Mouse (Mus musculus) CH12.LX (cell line): ENCODE results near the gene Runx2. TPM values are rescaled to one million over a fixed set of nuclear protein-coding genes. Genes with fewer than 3 reads are reported as not detected.

Experiments used
- DNase-seq: peaks from one replicate; pipeline ENCODE4 v3.0.0-alpha.2; 2013; ENCODE audit errors: extremely low read depth
- H3K27ac ChIP-seq: 2 replicates; pipeline ENCODE4 v1.5.1; 2012; ENCODE audit warnings: low read depth, mild to moderate bottlenecking, control low read depth, moderate library complexity; ENCODE audit not compliant: insufficient read depth
- H3K27me3 ChIP-seq: replicated peaks from 2 replicates; pipeline ENCODE3; 2012; ENCODE audit warnings: inconsistent platforms
- H3K36me3 ChIP-seq, 2 experiments: replicated peaks in 1 of 2; 2 replicates each; pipeline versions ENCODE3 to v1.6.1; 2012; ENCODE audit warnings: inconsistent platforms in 1 of 2, low read length in 1 of 2, mild to moderate bottlenecking in 1 of 2, mixed read lengths in 1 of 2, moderate library complexity in 1 of 2; ENCODE audit not compliant: control insufficient read depth in 1 of 2, insufficient read depth in 1 of 2
- H3K4me1 ChIP-seq, 2 experiments: 2 replicates each; pipeline ENCODE4 v1.6.1; 2012; ENCODE audit warnings: inconsistent platforms in 1 of 2, moderate library complexity in 1 of 2; ENCODE audit not compliant: insufficient read depth in 2 of 2, control insufficient read depth in 1 of 2
- H3K4me2 ChIP-seq: 2 replicates; pipeline ENCODE4 v1.6.1; 2012; ENCODE audit warnings: low read depth, mild to moderate bottlenecking, control low read depth; ENCODE audit not compliant: poor library complexity, insufficient read depth, severe bottlenecking
- H3K4me3 ChIP-seq, 3 experiments: fragments of 150-350 bp in 1 of 3; sonication (generic) in 1 of 3; replicated peaks in 1 of 3; 2 replicates each; pipeline versions ENCODE3 to v1.5.1; 2011 to 2012; ENCODE audit warnings: low read depth in 2 of 3, low read length in 2 of 3, mild to moderate bottlenecking in 2 of 3, moderate library complexity in 2 of 3, control low read depth in 1 of 3, improper control_type of control experiment in 1 of 3, inconsistent platforms in 1 of 3, mixed read lengths in 1 of 3; ENCODE audit not compliant: poor library complexity in 1 of 3
- H3K79me2 ChIP-seq: replicated peaks from 2 replicates; pipeline ENCODE4 v1.6.1; 2012; ENCODE audit warnings: mild to moderate bottlenecking, moderate library complexity; ENCODE audit not compliant: control insufficient read depth, poor library complexity, insufficient read depth, severe bottlenecking; ENCODE audit errors: extremely low read depth
- H3K9ac ChIP-seq: 2 replicates; pipeline ENCODE4 v1.6.1; 2012; ENCODE audit warnings: low read depth, mild to moderate bottlenecking, control low read depth, moderate library complexity; ENCODE audit not compliant: insufficient read depth
- H3K9me3 ChIP-seq: replicated peaks from 2 replicates; pipeline ENCODE3; 2012; ENCODE audit warnings: low read length, inconsistent platforms, mixed read lengths
- BHLHE40 ChIP-seq: IDR thresholded peaks from 2 replicates; pipeline ENCODE4 v1.6.1; 2011; ENCODE audit warnings: mild to moderate bottlenecking, low read depth, low read length, improper control_type of control experiment
- CHD2 ChIP-seq: IDR thresholded peaks from 2 replicates; pipeline ENCODE4 v1.6.1; 2011; ENCODE audit warnings: low read length, improper control_type of control experiment
- E2F4 ChIP-seq: IDR thresholded peaks from 2 replicates; pipeline ENCODE4 v1.6.1; 2011; ENCODE audit warnings: low read depth, low read length, improper control_type of control experiment; ENCODE audit not compliant: insufficient replicate concordance
- EP300 ChIP-seq: IDR thresholded peaks from 2 replicates; pipeline ENCODE4 v1.6.1; 2011; ENCODE audit warnings: low read length, improper control_type of control experiment
- GABPA ChIP-seq: IDR thresholded peaks from 2 replicates; pipeline ENCODE4 v1.6.1; 2012; ENCODE audit warnings: low read depth, low read length, improper control_type of control experiment, inconsistent platforms; ENCODE audit not compliant: insufficient replicate concordance
- HCFC1 ChIP-seq: IDR thresholded peaks from 2 replicates; pipeline ENCODE4 v1.6.1; 2012; ENCODE audit warnings: low read depth, mild to moderate bottlenecking, inconsistent platforms, low read length, improper control_type of control experiment
- IRF4 ChIP-seq: IDR thresholded peaks from 2 replicates; pipeline ENCODE4 v1.6.1; 2014; ENCODE audit warnings: low read depth, mild to moderate bottlenecking, inconsistent platforms, low read length, improper control_type of control experiment
- JUN ChIP-seq: IDR thresholded peaks from 2 replicates; pipeline ENCODE4 v1.6.1; 2011; ENCODE audit warnings: low read depth, mild to moderate bottlenecking, low read length, improper control_type of control experiment, moderate library complexity; ENCODE audit not compliant: insufficient read depth
- JUND ChIP-seq: conservative IDR thresholded peaks from 2 replicates; pipeline ENCODE4 v1.6.1; 2011; ENCODE audit warnings: low read depth, low read length, improper control_type of control experiment
- KAT2A ChIP-seq: IDR thresholded peaks from 2 replicates; pipeline ENCODE4 v1.6.1; 2012; ENCODE audit warnings: low read length, improper control_type of control experiment, inconsistent platforms; ENCODE audit not compliant: insufficient replicate concordance
- MAZ ChIP-seq: IDR thresholded peaks from 2 replicates; pipeline ENCODE4 v1.6.1; 2012; ENCODE audit warnings: low read depth, mild to moderate bottlenecking, inconsistent platforms, low read length, improper control_type of control experiment, moderate library complexity
- MXI1 ChIP-seq: IDR thresholded peaks from 2 replicates; pipeline ENCODE4 v1.6.1; 2011; ENCODE audit warnings: mild to moderate bottlenecking, low read depth, low read length, improper control_type of control experiment
- NELFE ChIP-seq: IDR thresholded peaks from 2 replicates; pipeline ENCODE4 v1.6.1; 2011; ENCODE audit warnings: low read depth, low read length, improper control_type of control experiment
- POLR2A ChIP-seq: IDR thresholded peaks from 2 replicates; pipeline ENCODE4 v1.6.1; 2011; ENCODE audit warnings: low read depth, mild to moderate bottlenecking, improper control_type of control experiment, low read length
- POLR2AphosphoS2 ChIP-seq: IDR thresholded peaks from 2 replicates; pipeline ENCODE4 v1.6.1; 2011; ENCODE audit warnings: low read depth, low read length, improper control_type of control experiment
- SIN3A ChIP-seq: IDR thresholded peaks from 2 replicates; pipeline ENCODE4 v1.6.1; 2012; ENCODE audit warnings: low read length, improper control_type of control experiment, inconsistent platforms
- TCF12 ChIP-seq: IDR thresholded peaks from 2 replicates; pipeline ENCODE4 v1.6.1; 2014; ENCODE audit warnings: low read depth, mild to moderate bottlenecking, inconsistent platforms, low read length, improper control_type of control experiment
- UBTF ChIP-seq: IDR thresholded peaks from 2 replicates; pipeline ENCODE4 v1.6.1; 2012; ENCODE audit warnings: low read depth, mild to moderate bottlenecking, inconsistent platforms, low read length, improper control_type of control experiment, moderate library complexity
- USF2 ChIP-seq: conservative IDR thresholded peaks from 2 replicates; pipeline ENCODE4 v1.6.1; 2011; ENCODE audit warnings: low read depth, low read length, improper control_type of control experiment
- ZC3H11A ChIP-seq: IDR thresholded peaks from 2 replicates; pipeline ENCODE4 v1.6.1; 2012; ENCODE audit warnings: low read depth, mild to moderate bottlenecking, inconsistent platforms, low read length, improper control_type of control experiment
- dilution Hi-C: fragments of 300-500 bp; cut with MboI; formaldehyde crosslinking; loops from 2 replicates; pipeline ENCODE4 v1.14.3; 2020; ENCODE audit warnings: low sequenced_read_pairs; ENCODE audit not compliant: extremely low pct_unique_long_range_greater_than_20kb, extremely low pct_ligation_motif_present
- in situ Hi-C: fragments of 300-500 bp; cut with MboI; formaldehyde crosslinking; loops from 3 replicates; pipeline ENCODE4 v1.14.3; 2019; ENCODE audit warnings: low sequenced_read_pairs, low pct_ligation_motif_present, low pct_unique_long_range_greater_than_20kb, mixed read lengths
- polyA plus RNA-seq: library from polyadenylated mRNA; unstranded; fragments of >175 nt; gene quantifications from 2 replicates; pipeline ENCODE4 v1.2.1, GENCODE M21; 2012; ENCODE audit warnings: low read depth; ENCODE audit not compliant: insufficient read length
- total RNA-seq, 2 experiments: library from RNA; depleted of rRNA; stranded (reverse); fragments of 300-350 nt in 1 of 2; fragments of >200 nt in 1 of 2; gene quantifications; 2 replicates each; pipeline ENCODE4 v1.2.3; 2012 to 2014

Gene Runx2
- total and polyA plus RNA-seq, 3 experiments: 0.70 to 1.4 (median 1.1) TPM

DNA sequence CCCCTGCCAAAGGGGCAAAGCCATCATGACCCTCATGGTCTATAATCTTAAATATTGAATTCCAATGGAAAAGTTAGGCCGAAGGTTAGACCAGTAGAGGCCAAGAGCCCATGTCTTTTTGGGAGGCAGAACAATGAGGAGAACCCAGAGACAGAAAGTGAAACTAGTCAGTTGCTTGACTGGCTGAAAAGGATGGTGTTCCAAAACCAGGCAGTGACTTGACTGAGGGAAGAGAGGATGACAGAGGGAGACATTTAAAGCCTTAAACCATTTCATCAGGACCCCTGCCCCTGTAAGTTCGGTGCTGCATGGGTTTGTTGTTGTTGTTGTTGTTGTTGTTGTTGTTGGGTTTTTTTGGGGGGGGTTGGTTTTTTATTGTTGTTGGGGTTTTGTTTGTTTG, 215.5 kb downstream of the Runx2 start:
- no peak for DNase-seq
- Histone ChIP-seq H3K27me3 (no peaks in the 10 kb centered on the region), H3K9ac (peak overlapping the region; percentile 69), H3K9me3 (no peaks in the 10 kb centered on the region), H3K36me3 (no peaks in the 10 kb centered on the region), H3K4me2 (peak overlapping the region; percentile 95), H3K4me3 (peak overlapping the region in 2 of 3 experiments; percentile 5 to 37), H3K79me2 (no peaks in the 10 kb centered on the region), H3K4me1 (peaks cover 11 to 12% of the 10 kb centered on the region in 2 experiments), H3K27ac (no peak overlapping the region)
- TF ChIP-seq MXI1 (0 out of 2 replicates have a peak, but pooled peaks have one; percentile 25), SIN3A (0 out of 2 replicates have a peak, but pooled peaks have one; percentile 13), ZC3H11A (no peak), IRF4 (no peak; the same call in 1 of the 2 replicates)
- in situ Hi-C loops: no loop called here
- dilution Hi-C loops: no loop called here

DNA sequence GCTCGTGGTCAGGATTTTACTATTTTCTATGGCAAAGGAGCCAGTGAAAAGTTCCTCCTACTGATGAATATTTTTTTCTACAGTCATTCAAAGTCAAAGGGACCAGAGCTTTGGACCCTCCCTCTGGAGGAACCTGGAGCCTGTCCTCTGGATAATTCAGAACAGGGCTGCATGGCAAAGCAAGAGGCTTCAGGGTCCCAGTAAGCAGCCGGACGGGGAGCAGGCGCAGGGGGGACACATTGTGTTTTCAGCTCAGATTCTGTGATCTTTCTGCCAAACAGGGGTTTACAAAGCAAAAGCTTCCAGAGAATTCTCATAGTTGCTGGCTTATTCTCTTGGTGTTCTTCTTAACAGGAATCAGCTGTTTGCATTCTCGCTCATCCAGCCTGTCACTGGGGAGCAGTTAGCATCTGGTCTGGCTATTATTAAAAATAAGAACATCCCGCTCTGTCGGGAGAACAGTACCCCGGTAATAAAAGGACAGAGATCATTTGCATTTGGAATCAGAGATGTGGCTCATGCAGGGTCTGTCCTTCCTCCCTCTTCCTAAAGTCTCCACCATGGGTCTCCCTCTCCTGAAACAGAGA, 216.6 kb downstream of the Runx2 start:
- Histone ChIP-seq H3K4me2 (no peak overlapping the region), H3K9ac (no peak overlapping the region), H3K79me2 (no peaks in the 10 kb centered on the region), H3K9me3 (no peaks in the 10 kb centered on the region), H3K36me3 (no peaks in the 10 kb centered on the region)
- dilution Hi-C loops: no loop called here
- TF ChIP-seq POLR2AphosphoS2 (no peak), GABPA (no peak), SIN3A (no peak), CHD2 (no peak), MAZ (no peak), POLR2A (no peak), E2F4 (no peak), UBTF (no peak), EP300 (no peak), NELFE (no peak), USF2 (no peak), KAT2A (no peak), BHLHE40 (no peak), HCFC1 (no peak), JUN (no peak), TCF12 (no peak), JUND (no peak)
- TF ChIP-seq, all 38 proteins: peak for 0
- in situ Hi-C loops: no loop called here
- no peak for DNase-seq
- H3K4me1 ChIP-seq: peaks cover 12 to 16% of the 10 kb centered on the region in 2 experiments
- no peak overlapping the region for H3K4me3 ChIP-seq
- H3K27me3 ChIP-seq: no peaks in the 10 kb centered on the region
- no peak overlapping the region for H3K27ac ChIP-seq
